In the genomic region with DNA sequence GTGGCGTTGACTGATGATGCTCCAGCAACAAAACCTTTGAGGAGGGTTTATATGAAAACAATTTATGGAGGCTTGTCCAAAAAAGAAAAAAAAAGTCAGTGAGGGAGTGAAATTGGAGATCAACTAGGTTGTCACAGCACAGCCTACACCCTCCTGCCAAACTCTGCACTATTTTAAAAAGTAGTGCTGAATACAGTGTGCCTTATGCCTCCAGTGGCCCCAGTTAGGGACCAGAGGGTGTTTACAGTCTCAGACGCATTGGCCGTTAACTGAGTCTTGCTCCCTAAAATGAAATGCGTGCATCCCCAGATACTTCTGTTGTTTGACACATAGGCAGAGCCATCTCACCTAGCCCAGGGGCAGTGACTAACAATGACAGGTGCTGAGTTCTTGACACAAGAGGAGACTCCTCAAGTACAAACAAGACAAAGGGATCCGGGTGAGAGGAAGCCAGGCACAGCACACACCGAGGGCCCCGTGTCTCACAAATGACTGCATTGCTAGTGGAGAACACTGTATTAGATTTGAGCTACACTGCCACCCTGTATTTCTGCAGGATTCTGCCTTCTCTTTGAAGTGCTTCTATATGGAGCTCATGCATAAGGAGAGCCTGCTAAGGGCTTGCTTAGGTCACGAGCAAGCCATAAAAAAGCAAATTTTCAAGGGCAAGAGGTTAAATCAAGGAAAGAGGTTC, we compare ENCODE assay signal across 19 mouse cellular contexts. TPM values are rescaled to one million over a fixed set of nuclear protein-coding genes. Genes with fewer than 3 reads are reported as not detected.
DNase-seq lines count a peak whose midpoint lies in the region; ATAC-seq lines count a peak whose summit lies in the region.
"Had no signal": no experiment of that assay in that cellular context is flagged by ENCODE, and none has a peak within 500 bp of the region (broad histone marks: within the 10 kb centered on the region; RNA-seq: fewer than 3 reads in every experiment).

No protein-coding gene starts in this region.

- no peaks in the 10 kb centered on the region for H3K4me1 ChIP-seq in heart, embryonic 10.5 days
- peaks cover 17% of the 10 kb centered on the region for H3K4me1 ChIP-seq in kidney, embryonic 15.5 days
- H3K4me1 ChIP-seq: forebrain, embryonic 13.5 days; forebrain, embryonic 15.5 days had no signal

- 80% methylated on average over 8 of the region's 8 CpGs for WGBS in heart, embryonic 10.5 days
- WGBS in kidney, embryonic 15.5 days, result 33% methylated on average over 8 of the region's 8 CpGs

- no peak overlapping the region for H3K27ac ChIP-seq in heart, embryonic 10.5 days
- peak overlapping the region; percentile 39; the same call in 1 of the 2 replicates for H3K27ac ChIP-seq in kidney, embryonic 15.5 days
- H3K27ac ChIP-seq: embryonic facial prominence, embryonic 10.5 days; embryonic facial prominence, embryonic 12.5 days; forebrain, embryonic 13.5 days; forebrain, embryonic 15.5 days had no signal

- H3K36me3 ChIP-seq in heart, embryonic 10.5 days, result no peaks in the 10 kb centered on the region
- no peaks in the 10 kb centered on the region for H3K36me3 ChIP-seq in kidney, embryonic 15.5 days
- H3K36me3 ChIP-seq: embryonic facial prominence, embryonic 10.5 days; embryonic facial prominence, embryonic 12.5 days; forebrain, embryonic 15.5 days had no signal

- H3K27me3 ChIP-seq in heart, embryonic 10.5 days (ENCODE audit: insufficient read depth, poor library complexity, severe bottlenecking), result no peaks in the 10 kb centered on the region
- peaks cover 23% of the 10 kb centered on the region; the same call in 1 of the 2 replicates for H3K27me3 ChIP-seq in kidney, embryonic 15.5 days
- H3K27me3 ChIP-seq: embryonic facial prominence, embryonic 12.5 days; forebrain, embryonic 13.5 days; forebrain, embryonic 15.5 days had no signal

- no peak overlapping the region for H3K4me2 ChIP-seq in kidney, embryonic 15.5 days
- H3K4me2 ChIP-seq: embryonic facial prominence, embryonic 12.5 days; forebrain, embryonic 13.5 days; forebrain, embryonic 15.5 days had no signal

- no peaks in the 10 kb centered on the region for H3K9me3 ChIP-seq in heart, embryonic 10.5 days
- H3K9me3 ChIP-seq in kidney, embryonic 15.5 days (replicated peaks), result no peaks in the 10 kb centered on the region
- H3K9me3 ChIP-seq: embryonic facial prominence, embryonic 10.5 days; embryonic facial prominence, embryonic 12.5 days; forebrain, embryonic 13.5 days; forebrain, embryonic 15.5 days had no signal

- no peak overlapping the region for H3K9ac ChIP-seq in kidney, embryonic 15.5 days
- H3K9ac ChIP-seq: embryonic facial prominence, embryonic 12.5 days; forebrain, embryonic 13.5 days; forebrain, embryonic 15.5 days had no signal

- ATAC-seq in kidney, embryonic 15.5 days (replicated peaks; ENCODE audit: low FRiP score), result peak; percentile 77
- ATAC-seq: activated CD4-positive, CD25-positive, alpha-beta regulatory T cell, adult 4 months; forebrain, embryonic 13.5 days; forebrain, embryonic 15.5 days had no signal

- peak; percentile 70 for DNase-seq in heart, adult 11 months
- no peak for DNase-seq in heart, embryonic 10.5 days (ENCODE audit: low spot score)
- no peak for DNase-seq in kidney, postnatal 4 days
- DNase-seq in ZHBTc4 (ENCODE audit: low read depth, low spot score), result peak; percentile 7
- no peak for DNase-seq in ovary, adult 18-20 months (ENCODE audit: low spot score)
- DNase-seq: adrenal gland, adult 8-10 months; adrenal gland, postnatal 14 days; adrenal gland, postnatal 36 days; cerebellum, adult 11-12 months; cerebellum, adult 2 months; cerebellum, adult 9-10 months; cerebellum, postnatal 10 days; cerebellum, postnatal 25 days had no signal

- H3K4me3 ChIP-seq in heart, embryonic 10.5 days, result no peak overlapping the region
- H3K4me3 ChIP-seq in kidney, embryonic 15.5 days (replicated peaks), result no peak overlapping the region
- H3K4me3 ChIP-seq: embryonic facial prominence, embryonic 10.5 days; embryonic facial prominence, embryonic 12.5 days; forebrain, embryonic 13.5 days; forebrain, embryonic 15.5 days had no signal

RNA-seq across cellular contexts. Expression of a gene that starts 14.6 kb away (rescaled TPM):
- 8.9 and 9.0 TPM in 2 replicates for polyA plus RNA-seq in heart, embryonic 10.5 days (2016; fragmentation: Nextera tagmentation; extraction: Ambion mirVana)
- polyA plus RNA-seq in kidney, embryonic 15.5 days (2015; fragmentation: Nextera tagmentation; extraction: Ambion mirVana), result 9.3 and 9.9 TPM in 2 replicates
- polyA plus RNA-seq: activated CD4-positive, CD25-positive, alpha-beta regulatory T cell, adult 4 months had no signal

Comparison
In these comparisons a context has a peak if more than half of its experiments do, and no peak if none do; other contexts are left out.
1. DNase-seq: peak in heart, adult 11 months (single experiment) and ZHBTc4 (single experiment); none in heart, embryonic 10.5 days (single experiment), kidney, postnatal 4 days (0 of 2) and ovary, adult 18-20 months (single experiment).